Mouse (Mus musculus) spleen, adult 18-20 months (tissue): ENCODE measurements around the gene Pxk.

ENCODE experiments used
- DNase-seq, 2 experiments: peaks; one replicate each; pipeline ENCODE4 v3.0.0; 2022; ENCODE audit warnings: mixed read lengths in 2 of 2

The Pxk gene

GRCm38 (mm10) chr14:8146611-8147223, 48.7 kb downstream of the Pxk start:
- DNase-seq, result no peak

- DNase-seq, result no peak
Measured at GRCm38 (mm10) chr14:8148842-8149241, 50.8 kb downstream of the Pxk start.

DNA sequence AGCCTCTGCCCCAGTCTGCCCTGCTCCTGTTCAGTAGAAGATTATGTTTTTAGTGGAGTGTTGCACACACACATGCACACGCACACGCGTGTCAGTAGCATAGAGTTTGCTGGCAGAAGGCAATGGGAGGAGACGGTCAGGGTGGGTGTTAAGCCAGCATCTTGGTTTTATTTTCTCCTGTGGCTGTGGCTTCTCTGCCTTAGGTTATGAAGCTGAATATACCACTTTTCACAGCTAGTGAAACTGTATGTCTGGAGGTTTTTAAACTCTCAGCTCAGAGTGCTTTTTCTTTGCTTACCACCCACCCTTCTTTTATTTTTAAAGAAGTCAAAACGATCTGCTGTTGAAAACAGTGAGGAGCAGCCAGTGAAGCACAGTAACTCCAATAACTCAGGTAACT, 53.7 kb downstream of the Pxk start:
- DNase-seq, result no peak

GRCm38 (mm10) chr14:8154072-8154471, 56.1 kb downstream of the Pxk start:
- DNase-seq, result no peak

DNA sequence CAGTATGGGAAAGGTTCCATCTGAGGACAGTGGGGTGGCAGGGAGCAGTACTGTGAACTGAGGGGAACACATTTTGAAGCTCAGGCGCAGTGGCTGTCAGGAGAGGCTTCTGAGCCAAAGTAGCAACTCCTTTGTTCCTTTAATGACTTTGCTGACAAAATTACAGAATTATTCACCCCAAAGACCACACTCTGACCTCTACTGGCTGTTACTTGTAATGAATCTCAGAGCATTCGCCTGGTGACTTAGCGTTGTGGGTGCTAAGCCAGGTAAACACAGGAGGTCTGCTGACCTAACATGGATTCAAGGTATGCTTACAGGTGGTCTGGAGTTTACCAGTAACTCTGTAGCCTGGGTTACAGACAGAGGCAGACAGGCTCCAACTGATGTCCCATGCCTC, 58.9 kb downstream of the Pxk start:
- no peak for DNase-seq

- DNase-seq, result no peak
Measured at GRCm38 (mm10) chr14:8158721-8159120, 60.7 kb downstream of the Pxk start.

DNA sequence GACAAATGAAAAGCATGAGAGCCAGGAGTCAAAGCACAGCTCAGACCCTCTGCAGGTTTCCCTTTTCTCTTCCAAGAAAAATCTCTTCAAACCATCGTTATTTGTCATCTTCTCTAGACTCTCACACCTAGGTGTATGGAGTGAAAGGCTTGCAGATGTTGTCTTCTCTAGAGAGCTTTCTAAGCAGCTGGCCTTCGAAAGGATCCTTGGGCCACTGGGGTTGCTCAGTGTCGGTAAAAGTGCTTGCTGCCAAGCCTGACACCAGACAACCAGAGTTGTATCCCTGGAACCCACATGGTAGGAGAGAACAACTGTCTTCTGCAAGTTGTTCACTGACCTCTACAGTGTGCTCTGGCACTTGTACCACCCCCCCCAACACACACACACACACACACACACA, 61.1 kb downstream of the Pxk start:
- DNase-seq, result no peak

- DNase-seq, result peak; percentile 21 to 53
Measured at GRCm38 (mm10) chr14:8161777-8162176, 63.8 kb downstream of the Pxk start.

DNA sequence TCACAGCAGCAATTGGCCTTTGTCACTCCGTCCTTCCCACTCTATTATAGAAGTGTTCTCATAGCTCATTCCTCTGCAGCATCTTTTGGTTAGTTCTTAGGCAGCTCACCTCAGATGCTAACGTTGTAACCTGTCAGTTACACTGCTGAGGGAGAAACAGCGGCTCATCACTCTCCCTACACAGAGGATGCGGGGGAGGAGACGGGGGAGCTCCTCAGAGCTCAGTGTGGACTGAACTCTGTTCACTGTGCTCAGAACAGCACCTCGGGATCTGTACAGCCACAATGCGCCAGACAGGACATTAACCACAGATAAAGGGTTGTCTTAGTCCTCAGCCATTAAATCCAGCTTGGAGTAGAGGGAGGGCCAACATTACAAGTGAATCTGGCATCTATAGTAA, 66.5 kb downstream of the Pxk start:
- no peak for DNase-seq

GRCm38 (mm10) chr14:8172507-8173410, 74.7 kb downstream of the Pxk start, which contains the start of gene Pdhb:
TSS of gene Pdhb (minus strand) at chr14:8173025.
- DNase-seq, result peak; percentile 98

DNA sequence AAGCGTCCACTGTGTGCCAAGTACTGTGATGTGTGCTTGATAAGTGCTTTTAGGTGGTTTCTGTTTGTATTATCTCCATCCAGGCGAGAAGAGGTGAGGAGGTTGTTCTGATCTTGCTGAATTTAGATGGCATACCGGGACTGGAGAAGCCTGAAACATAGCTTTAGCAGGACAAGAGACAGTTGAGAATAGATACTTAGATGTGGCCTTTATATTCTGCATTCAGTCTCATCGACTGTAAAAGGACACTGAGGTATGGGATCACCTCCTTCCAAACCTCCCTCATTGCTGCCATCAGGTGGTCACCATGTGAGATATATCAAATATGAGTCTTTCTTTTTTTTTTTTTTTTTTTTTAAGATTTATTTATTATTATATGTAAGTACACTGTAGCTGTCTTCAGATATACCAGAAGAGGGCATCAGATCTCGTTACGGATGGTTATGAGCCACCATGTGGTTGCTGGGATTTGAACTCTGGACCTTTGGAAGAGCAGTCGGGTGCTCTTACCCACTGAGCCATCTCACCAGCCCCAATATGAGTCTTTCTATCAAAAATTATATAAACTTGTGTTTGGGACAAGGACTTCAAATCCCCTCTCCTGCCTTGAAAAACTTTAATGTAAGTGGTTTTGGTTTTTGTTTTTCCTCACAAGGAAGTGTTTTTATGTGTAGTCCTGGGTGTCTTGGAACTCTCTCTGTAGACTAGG, 75.7 kb downstream of the Pxk start:
- peak in 1 of 2 experiments; percentile 42 for DNase-seq

DNA sequence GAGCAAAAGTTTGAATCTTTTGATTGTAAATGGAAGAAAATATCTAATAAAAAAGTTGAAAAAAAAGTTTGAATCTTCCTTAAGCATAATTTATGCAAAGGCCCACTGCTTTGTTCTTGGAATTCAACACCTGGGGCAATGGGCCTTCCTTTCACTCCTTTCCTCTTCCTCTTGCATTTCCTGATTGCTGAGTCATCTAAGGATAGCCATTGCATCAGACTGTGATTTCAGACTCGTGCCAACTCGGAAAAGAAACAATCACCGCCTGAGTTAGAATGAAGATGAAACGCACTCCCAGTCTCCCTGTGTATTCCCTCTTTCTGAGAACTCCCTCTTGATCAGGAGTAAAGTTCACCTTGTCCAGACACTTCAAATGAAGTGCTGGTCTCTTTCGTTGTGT, 76.6 kb downstream of the Pxk start:
- no peak for DNase-seq

DNA sequence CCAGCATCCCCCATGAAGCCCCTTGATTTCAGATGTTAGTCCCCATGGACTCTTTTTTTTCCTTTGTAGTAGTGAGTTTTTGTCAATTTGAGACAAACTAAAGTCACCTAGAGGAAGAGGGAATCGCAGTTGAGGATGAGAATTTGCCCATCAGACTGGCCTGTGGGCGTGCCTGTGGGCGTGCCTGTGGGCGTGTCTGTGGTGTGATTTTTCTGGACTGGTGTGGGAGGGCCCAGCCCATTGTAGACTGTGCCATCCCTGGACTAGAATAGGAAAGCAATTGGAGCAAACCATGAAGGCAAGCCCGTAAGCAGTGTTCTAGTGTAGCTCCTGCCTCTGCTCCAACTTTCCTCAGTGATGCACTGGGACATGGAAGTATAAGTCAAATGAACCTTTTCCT, 78.2 kb downstream of the Pxk start:
- DNase-seq, result no peak

DNA sequence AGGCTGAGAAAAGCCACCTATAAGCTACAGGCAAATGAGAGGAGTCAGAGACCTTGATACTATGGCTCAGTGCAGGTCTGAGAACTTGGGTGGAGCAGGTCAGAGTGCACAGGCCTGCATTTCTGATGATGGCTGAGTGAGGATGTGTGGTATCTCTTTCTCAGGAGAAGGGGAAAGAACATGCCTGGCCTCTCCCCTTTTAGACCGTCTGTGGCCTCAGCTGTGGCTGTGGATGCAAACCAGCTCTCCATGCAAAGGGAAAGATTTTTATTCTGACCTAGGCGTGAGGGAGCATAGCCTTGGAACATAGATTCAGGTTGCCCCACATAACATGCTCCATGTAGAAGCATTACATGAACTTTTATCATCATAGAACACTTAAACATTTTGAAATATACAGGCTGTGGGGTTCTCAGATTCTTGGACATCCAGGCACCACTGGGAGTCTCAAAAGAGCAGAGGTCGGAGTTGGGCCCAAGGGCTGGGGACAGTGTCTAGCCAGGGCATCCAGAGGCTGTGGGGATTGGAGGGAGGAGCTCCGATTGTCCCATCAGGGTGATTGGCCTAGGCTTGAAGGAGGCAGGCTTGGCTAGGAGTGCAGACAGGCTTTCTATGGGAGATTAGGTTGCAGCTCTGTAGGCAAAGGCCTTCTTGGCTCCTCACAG, 82.5 kb downstream of the Pxk start:
- no peak for DNase-seq

DNA sequence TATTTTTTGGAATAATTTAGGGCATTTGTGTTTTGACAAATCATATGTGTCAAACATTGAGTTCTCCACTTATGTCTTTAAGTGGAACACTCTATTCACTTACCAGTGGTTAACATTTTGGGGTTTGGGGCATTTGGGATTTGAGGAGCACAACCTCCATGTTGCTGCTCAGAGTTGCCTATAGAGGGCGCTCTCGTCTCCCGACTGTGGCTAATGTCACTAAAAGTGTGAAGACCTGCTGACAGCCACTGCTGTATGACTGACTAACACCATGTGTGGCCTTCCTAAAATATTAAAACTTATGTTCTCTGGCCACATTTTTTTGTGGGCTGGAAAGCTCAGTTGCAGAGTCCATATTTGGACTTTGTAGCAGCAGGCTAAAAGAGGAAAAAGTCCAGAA, 85.3 kb downstream of the Pxk start:
- DNase-seq, result no peak

DNA sequence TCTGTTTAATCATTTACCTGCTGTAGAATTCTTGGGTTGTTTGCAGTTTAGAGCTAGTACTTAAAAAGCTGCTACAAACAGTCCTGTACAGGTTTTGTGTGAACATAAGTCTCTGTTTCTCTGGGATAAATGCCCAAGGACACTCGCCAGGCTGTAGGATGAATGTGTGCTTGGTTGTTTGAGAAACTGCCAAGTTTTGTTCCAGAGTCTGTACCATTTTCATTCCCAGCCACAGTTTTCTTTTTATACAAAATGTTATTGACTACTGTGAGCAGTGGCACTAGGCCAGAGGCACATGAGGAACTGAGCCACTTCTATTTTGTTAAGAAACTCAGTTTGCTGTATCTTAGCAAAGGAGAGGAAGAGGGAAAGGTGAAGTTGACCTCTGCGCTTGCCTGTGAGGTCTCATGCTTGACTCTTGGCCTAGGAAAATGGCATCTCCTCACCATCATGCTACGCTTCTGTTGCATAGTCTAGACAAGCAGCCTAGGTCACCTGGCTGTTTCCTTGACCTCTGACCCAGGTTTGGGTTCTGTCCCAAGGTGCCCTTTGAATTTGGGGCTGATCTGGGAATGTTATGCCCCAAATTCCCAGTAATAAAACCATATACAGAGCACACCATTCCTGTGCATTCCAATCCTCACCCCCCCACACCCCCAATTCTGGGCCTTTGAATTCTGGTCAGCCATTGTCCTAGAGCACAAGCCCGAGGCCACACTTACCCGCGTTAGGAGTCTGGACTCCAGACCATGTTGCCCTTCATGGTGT, 88.5 kb downstream of the Pxk start:
- no peak for DNase-seq

DNA sequence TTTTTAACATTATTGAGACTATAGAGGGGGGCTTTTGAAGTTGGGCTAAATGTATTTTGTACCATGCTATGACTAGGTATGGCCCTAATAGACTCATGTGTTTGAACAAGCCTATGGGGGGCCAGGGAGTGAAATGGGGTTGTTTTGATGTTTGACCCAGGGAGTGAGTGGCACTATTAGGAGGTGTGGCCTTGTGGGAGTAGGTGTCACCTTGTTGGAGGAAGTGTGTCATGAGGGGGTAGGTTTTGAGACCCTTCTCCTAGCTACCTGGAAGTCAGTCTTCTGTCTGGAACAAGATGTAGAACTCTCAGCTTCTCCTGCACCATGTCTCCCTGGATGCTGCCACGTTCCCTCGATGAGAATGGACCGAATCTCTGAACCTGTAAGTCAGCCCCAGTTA, 92.5 kb downstream of the Pxk start:
- no peak for DNase-seq

- no peak for DNase-seq
Measured at GRCm38 (mm10) chr14:8191331-8191965, 93.4 kb downstream of the Pxk start.

DNA sequence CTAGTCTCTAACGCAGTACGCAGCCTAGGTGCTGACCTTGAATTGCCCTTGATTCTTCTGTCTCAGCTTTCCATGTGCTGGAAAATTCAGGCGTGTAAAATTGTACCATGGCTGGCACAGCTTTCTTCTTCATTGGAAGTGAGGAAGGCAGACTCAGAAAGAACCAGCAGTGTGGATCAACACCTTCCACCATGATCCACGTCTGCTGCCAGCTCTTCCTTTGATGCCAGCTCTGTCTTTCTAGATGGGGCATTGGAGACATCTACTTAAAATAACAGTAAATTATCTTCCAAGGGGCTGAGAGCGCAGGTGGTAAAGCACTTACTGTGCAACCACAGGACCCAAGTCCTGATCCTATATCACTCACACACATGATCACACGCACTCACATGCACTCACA, 94.7 kb downstream of the Pxk start:
- no peak for DNase-seq

DNA sequence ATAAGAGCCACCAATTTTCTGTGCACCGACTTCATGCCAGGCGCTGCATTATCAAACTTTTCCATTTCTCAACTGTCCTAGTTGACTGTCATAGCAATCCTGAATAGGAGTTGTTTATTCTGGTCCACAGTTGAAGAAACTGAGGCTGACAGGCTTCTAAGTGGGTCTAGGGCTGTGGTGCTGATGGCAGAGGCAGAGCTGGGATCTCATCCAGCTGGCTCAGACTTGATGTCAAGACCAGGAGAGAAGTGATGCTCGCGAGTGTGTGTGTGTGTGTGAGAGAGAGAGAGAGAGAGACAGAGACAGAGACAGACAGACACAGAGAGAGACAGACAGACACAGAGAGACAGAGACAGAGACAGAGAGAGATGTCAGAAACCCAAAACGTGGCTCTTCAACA, 102.8 kb downstream of the Pxk start:
- no peak for DNase-seq

- DNase-seq, result no peak
Measured at GRCm38 (mm10) chr14:8201715-8202114, 103.7 kb downstream of the Pxk start.
